Mouse (Mus musculus): ENCODE results near the gene Kpna4.

DNA sequence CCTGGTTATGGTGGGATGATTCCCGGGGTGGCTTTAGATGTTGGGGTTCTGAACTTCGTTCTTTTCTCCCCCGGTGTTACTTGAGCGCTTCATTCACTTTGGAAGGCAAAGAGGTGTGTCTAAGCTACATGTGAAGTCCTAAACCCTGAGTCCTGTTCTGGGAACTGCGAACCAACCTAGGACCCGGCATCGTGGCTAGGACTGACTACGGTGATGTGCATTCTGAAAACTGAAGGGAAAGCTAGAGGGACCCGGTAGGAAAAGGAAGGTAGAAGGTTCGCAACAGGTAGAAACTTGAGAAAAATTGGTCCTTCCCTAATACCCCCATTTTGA lies 399 bp upstream of the Kpna4 start:
- TF ChIP-seq KAT2A (conservative IDR thresholded peaks at IDR 0.05; ENCODE audit: low read depth, low read length), result no peak
- TF ChIP-seq MYB (IDR thresholded peaks at IDR 0.05; ENCODE audit: low read depth, low read length), result no peak
- TF ChIP-seq POLR2A (IDR thresholded peaks at IDR 0.05; ENCODE audit: control insufficient read depth in 1 of 2, insufficient read depth in 1 of 2, low read depth in 1 of 2, low read length in 2 of 2, poor library complexity in 1 of 2), result no peak; a peak in 2 of 4 replicates
- no peak for TF ChIP-seq MAFK (IDR thresholded peaks at IDR 0.05; ENCODE audit: borderline replicate concordance, low read depth, low read length)
- TF ChIP-seq UBTF (IDR thresholded peaks at IDR 0.05; ENCODE audit: borderline replicate concordance, insufficient read depth, low read depth, low read length), result no peak
- no peak for TF ChIP-seq CTCF (IDR thresholded peaks at IDR 0.05 in 2 of 3, conservative IDR thresholded peaks at IDR 0.05 in 1 of 3; ENCODE audit: control insufficient read depth in 1 of 3, insufficient read depth in 1 of 3, low read depth in 2 of 3, low read length in 3 of 3, poor library complexity in 1 of 3, severe bottlenecking in 1 of 3)

All from MEL (cell line).